Mouse (Mus musculus) frontal cortex, postnatal 36 days (tissue): ENCODE data around the gene Aldh2.
"Not testable (repeated sequence)": the region's sequence is repeated elsewhere in the genome, so short reads cannot be mapped to it uniquely, and the experiment has no call there.

Source experiments
- DNase-seq, 2 experiments: peaks; one replicate each; pipeline ENCODE4 v3.0.0; 2022; ENCODE audit warnings: low spot score in 2 of 2

Aldh2 gene

DNA sequence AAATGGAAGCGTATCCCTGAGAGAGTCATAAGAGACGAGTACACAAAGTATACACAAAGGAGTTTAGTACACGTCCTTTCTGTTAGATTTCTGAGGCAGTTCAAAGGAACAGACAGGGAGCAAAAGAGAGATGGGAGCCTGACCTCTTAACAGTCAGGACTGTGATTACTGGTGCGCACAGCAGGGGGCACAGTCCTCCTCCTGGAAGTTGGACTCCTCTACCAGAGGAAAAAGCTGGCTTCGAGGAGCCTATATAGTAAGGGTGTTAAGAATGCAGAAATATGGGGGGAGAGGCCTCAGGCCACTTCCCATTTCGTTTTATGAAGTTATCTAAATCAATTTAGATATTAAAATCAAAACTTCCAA lies 47.1 kb downstream of the Aldh2 start:
- DNase-seq, result peak; percentile 33 to 45

DNA sequence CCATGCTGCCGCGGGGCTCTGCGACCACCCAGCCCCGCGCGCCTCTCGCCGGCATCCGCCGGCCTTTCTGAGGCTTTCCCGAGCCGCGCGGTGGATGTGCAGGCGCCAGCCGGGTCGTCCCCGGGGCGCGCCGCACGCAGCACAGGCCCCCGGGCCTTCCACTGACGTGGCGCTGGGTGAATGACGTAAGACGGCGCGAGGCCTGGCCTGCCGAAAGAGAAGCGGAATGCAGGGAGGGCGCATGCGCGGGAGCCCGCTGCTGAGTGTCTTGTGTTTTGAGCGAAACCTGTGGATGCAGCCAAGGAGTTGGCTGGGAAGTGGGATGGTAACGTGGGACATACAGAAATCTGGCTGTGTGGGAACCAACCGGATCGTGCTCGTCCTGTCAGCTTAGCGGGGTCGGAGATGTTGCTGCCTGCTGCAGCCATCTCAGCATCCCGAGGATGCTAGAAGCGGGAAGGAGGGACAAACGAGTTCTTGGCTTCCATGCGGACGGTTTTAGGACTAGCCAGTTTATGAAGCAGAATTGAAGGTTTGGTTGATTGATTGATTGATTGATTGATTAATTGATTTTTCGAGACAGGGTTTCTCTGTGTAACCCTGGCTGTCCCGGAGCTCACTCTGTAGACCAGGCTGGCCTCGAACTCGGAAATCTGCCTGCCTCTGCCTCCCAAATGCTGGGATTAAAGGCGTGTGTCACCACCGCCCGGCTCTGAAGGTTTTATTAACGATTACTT lies 47.7 kb downstream of the Aldh2 start, which contains the start of gene Mapkapk5:
Gene Mapkapk5 (minus strand): TSS at position 113 of the 737 bp plus-strand sequence.
- peak; percentile 97 to 99 for DNase-seq

DNA sequence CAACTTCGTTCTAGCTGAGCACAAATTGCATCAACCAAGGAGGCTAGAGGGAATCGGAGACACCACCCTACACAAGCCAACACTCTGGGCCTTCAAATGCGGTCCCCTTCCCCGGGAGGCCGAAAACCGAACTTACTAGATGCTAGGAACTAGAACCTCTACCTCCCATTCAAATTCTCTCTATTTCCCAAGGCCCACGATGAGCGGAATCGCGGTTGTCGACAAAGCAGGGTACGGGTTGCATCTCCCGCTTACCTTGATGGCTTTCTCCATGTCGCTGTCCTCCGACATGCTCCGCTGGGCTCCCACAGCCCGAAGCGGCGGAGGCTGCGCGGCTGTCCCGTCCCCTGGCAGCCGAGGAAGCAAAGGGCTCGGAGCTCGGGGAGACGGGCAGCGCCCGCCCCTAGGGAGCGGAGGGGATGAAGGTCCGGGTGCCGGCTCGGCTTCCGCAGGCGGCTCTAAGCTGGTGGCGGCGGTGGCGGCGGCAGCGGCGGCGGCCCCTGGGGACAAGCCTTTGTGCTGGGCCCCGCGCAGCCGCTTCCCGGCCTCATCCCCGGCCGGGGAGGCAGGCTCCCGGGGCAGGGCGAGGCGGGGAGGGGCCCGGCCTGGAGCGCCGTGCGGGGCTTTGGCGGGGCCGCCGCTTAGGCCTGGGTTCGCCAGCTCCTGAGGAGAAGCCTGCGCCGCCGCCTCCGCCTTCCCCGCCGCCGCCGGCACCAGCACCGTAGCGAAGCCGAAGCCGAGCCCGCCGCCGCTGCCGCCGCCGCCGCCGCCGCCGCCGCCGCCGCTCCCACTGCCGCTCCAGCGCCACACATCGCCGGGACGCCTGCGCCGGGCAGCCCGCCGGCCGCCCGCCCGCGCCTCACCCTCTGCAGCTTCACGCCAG lies 48.5 kb downstream of the Aldh2 start, which contains the start of the genes Adam1a and Gm42878:
Gene Adam1a (minus strand): TSS at position 573 of the 883 bp plus-strand sequence.
Gene Gm42878 (minus strand): TSS at position 573 of the 883 bp plus-strand sequence.
- DNase-seq, result peak in 1 of 2 experiments; percentile 21

DNA sequence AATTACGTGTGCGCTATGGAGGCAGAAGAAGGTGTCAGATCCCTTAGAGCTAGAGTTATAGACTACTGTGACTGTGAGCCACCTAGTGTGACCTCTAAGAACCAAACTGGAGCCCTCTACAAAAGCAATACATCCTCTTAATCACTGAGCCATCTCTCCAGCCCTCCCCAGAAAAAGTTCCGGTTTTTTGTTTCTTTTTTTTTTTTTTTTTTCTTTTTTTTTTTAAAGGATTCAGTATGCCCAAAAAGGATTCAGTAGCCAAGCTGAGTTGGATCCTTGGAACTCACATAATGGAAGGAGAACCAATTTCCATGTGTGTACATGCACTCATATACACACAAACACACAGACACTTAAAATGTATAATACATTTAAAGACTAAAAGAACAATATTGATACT lies 50.3 kb downstream of the Aldh2 start:
- no peak for DNase-seq

DNA sequence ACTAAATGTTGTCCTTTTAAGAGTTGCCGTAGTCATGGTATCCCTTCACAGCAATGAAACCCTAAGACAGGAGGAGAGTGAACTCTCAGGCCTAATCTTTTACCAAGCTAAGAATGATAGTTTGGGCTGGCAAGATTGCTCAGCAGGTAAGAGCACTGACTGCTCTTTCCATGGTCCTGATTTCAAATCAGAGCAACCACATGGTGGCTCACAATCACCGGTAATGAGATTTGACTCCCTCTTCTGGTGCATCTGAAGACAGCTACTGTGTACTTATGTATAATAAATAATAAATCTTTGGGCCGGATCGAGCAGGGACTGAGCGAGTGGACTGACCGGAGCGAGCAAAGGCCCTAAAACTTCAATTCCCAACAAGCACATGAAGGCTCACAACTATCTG lies 52.4 kb downstream of the Aldh2 start:
- no peak for DNase-seq

DNA sequence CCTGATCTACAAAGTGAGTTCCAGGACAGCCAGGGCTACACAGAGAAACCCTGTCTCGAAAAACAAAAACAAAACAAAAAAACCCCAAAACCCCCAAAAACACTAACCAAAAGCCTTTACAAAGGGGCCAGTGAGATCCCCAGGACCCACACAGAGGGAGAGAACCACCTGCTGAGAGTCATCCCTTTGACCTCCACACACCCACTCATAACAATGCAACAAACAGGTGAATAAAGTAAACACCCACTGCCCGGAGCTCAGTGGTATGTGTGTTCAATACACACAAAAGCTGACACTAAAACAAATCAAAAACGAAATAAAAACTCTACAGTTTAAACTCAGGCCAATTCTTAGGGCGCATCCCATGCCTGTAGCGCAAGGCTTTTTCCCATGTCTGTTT lies 53.6 kb downstream of the Aldh2 start:
- no peak for DNase-seq

DNA sequence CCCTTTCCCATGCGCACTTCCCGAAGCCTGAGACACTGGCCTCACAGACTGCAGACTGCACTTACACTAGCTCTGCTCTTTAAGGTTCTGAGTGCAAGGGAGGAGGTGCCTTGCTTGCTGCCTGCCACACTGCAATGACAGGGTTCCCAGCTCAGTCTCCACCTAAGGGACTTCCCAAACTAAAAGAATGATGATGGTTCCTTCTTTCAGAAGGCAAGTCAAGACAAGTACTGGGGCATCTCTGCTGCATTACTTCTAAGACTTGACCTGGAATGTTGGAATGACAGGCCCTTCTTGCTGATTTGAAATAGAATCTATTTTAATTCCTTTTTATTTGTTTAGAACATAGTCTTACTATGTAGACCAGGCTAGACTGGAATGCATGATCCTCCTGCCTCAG lies 56.0 kb downstream of the Aldh2 start:
- no peak for DNase-seq

DNA sequence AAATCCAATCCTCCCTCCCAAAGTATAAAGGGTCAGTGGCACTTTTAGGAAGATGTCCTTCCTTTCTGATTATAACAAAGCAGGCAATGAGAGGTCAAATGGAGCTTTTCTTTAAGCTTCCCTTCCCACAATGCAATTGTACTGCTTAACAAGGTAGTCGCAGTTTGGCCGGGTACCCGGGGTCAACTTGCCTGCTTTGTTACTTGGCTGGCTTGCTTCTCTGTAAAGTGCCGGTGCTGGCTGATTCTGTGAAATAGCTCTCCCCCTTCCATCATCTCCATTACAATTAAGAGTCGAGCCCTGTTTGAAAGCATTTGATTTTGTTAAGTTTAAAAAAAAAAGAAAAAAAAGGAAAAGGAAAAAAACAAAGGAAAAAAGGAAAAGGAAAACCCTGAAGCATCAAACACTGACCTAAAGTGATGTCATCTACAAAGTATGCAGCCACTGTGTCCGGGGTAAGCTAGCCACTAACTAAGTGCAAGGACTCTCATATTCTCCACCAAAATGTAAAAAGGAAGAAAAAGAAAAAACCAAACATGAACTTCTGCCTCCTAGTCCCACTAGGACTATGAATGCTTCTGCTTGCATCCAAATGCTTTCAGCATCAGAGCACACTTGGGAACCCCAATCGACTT lies 56.6 kb downstream of the Aldh2 start:
- DNase-seq, result no peak

DNA sequence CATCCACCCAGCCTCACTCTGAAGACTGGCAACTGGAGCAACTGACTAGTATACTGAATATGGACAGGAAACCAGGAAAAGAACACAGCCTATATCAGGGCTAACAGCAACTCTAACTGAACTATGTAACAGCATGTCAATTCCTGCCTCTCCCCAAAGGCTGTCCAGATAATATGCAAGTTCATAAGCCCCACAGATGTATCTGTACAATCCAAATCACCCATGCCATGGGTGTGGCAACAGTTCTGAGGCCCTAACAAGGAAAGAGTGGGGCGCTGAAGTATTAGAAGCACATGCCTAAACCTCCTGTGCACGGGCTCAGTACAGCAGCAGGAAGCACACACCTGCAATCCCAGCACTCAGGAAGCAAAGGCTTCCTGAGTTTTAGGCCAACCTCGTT lies 58.5 kb downstream of the Aldh2 start:
- DNase-seq, result no peak

DNA sequence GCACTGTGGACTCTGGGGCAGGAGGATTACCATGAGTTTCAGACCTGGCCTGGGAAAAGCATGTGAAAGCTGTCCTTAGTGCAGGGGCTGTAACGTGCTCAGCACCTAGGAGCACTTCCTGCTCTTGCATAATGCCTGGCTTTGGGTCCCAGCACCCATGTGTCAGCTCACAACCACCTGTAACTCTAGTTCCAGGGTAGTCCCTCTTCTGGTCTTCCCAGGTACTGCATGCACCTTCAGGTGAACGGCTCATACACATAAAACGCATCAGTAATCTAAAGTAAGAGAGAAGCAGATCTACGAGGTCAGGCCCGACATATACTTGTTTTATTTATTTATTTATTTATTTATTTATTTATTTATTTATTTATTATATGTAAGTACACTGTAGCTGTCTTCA lies 59.1 kb downstream of the Aldh2 start:
- DNase-seq, result no peak

DNA sequence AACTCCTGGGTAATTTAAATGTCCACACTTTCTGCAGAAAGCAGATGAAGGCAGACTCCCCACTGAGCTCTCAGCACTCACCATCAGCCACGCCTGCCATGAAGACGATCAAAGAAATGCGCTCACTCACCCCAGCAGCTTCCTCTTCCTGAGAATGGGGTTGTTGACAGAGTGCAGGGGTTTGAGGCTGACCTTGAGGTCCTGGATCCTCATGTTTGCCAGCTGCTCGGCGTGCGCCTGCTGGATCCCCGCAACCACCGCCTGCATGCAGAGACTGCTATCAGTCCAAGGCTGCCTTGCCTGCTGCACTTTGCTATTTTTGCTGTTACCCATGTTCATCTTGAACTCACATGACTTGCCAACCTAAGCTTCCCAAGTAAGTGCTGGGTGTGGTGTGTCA lies 66.7 kb downstream of the Aldh2 start:
- DNase-seq, result no peak

DNA sequence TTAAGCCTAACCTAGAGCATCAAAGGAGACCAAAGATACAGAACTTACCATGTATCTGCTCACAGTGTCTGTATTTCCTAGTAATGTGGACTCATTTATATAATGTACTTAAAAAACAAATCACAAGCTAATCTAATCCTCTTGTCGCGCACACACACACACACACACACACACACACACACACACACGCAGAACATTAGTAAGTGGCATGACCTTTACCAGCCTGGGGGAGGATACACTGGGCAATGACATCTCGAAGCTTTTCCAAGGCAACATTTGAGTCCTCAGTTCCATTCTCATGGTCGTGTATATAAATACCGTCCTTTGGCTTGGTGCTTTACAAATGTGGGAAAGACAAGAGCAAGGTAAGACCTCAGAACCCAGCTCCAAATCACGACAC lies 67.1 kb downstream of the Aldh2 start:
- DNase-seq, result no peak

DNA sequence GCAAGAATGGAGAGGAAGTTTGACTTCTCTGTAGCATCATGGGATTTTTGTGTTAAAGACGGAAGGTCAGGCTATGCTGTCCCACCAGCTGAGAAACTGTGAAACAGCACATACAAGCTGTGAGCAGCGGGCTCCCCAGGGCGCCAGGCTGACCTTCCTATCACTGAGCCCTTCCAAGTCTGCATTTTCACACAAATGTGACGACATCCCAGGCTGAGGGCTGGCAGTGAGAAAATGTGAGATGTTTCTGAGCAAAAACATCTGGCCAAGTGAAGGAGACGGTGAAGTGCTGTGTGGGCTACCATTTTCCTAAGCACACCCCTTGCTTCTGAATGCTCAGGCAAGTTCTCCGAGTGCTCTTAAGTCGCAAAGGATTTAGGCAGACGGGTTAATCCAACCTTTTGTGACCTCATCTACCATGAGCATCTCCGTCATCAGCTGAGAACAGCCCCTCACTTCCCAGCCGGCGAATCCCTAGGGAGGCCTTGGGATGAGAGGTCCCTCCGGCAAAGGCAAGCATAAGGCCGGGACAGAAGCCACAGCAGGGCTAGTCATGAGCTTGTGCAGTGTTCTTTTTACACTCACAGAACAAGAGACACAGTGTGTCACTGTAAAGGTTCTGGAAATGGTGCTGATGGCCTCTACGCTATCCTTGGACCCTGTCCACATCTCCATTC lies 67.7 kb downstream of the Aldh2 start:
- no peak for DNase-seq

DNA sequence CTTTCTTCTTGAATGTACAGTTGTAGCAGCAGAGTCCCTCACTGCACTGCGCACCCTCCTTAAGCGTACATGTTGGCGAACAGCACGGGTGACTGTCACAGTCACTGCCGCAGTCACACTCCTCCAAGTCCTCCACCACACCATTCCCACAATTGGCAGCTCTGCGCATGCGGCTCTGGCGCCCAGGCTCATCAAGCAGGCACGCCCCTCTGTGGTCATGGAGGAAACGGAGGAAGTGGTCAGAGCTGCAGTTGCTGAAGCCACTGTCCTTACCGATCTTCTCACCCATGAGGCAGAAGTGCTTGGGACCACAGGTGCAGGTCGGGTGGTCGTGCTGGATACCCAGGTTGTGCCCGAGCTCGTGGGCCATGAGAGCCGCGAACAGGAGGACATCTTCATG lies 73.9 kb downstream of the Aldh2 start:
- not testable (repeated sequence) for DNase-seq

DNA sequence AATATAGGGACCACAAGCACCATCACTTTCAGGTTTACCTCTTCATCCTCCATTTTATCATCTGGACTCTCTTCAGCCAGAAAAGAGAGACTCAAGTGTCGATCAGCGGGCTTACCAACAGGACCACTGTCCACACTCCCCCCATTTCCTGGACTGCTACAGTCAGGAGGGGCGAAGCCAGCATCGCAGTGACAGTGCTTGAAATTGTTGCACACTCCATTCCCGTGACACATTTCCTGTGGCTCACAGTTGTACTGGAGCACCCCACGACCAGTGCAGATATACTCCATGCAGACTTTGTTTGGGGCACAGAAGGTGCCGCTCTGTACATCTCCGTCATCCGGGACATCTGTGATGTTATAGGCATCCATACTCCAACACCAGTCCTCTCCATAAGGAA lies 74.6 kb downstream of the Aldh2 start:
- no peak for DNase-seq
